Mouse (Mus musculus) midbrain, postnatal 0 days (tissue): ENCODE data around the gene Htr5b. TPM values are rescaled to one million over a fixed set of nuclear protein-coding genes. Genes with fewer than 3 reads are reported as not detected.

ENCODE experiments used
- ATAC-seq: fragments of 200-750 bp; cut with Nextera tagmentation; 2 replicates; pipeline ENCODE4 v1.8.0; 2017; ENCODE audit warnings: moderate number of reproducible peaks, mild to moderate bottlenecking, moderate TSS enrichment, moderate library complexity; ENCODE audit not compliant: low FRiP score
- DNase-seq: peaks from one replicate; pipeline ENCODE4 v3.0.0-alpha.2; 2015; ENCODE audit warnings: low spot score
- H3K27ac ChIP-seq: fragments of 300-500 bp; sonication (generic); 2 replicates; pipeline ENCODE4 v1.5.1; 2014; ENCODE audit warnings: low read depth, mild to moderate bottlenecking, low read length, mixed read lengths
- H3K27me3 ChIP-seq: fragments of 300-500 bp; sonication (generic); 2 replicates; pipeline ENCODE4 v1.6.1; 2014; ENCODE audit warnings: low read length, control low read depth, mixed read lengths; ENCODE audit not compliant: insufficient read depth
- H3K36me3 ChIP-seq: fragments of 300-500 bp; sonication (generic); 2 replicates; pipeline ENCODE4 v1.6.1; 2014; ENCODE audit warnings: low read length, control low read depth, mixed read lengths; ENCODE audit not compliant: insufficient read depth
- H3K4me1 ChIP-seq: fragments of 300-500 bp; sonication (generic); 2 replicates; pipeline ENCODE4 v1.6.1; 2014; ENCODE audit warnings: mild to moderate bottlenecking, control low read depth, antibody characterized with exemption, low read length, mixed read lengths; ENCODE audit not compliant: insufficient read depth
- H3K4me2 ChIP-seq: fragments of 300-500 bp; sonication (generic); 2 replicates; pipeline ENCODE4 v1.6.1; 2014; ENCODE audit warnings: low read depth, mild to moderate bottlenecking, low read length, mixed read lengths; ENCODE audit not compliant: poor library complexity, severe bottlenecking
- H3K4me3 ChIP-seq: fragments of 300-500 bp; sonication (generic); 2 replicates; pipeline ENCODE4 v1.5.1; 2014; ENCODE audit warnings: low read depth, mild to moderate bottlenecking, low read length, moderate library complexity
- H3K9ac ChIP-seq: fragments of 300-500 bp; sonication (generic); replicated peaks from 2 replicates; pipeline ENCODE4 v1.6.1; 2014; ENCODE audit warnings: mild to moderate bottlenecking, low read length, moderate library complexity, mixed read lengths; ENCODE audit not compliant: poor library complexity, severe bottlenecking
- H3K9me3 ChIP-seq: fragments of 300-500 bp; sonication (generic); 2 replicates; pipeline ENCODE4 v1.6.1; 2016; ENCODE audit warnings: low read length, control low read depth
- CTCF ChIP-seq: IDR thresholded peaks from 2 replicates; pipeline ENCODE4 v1.5.1; 2016; ENCODE audit warnings: antibody characterized with exemption, mild to moderate bottlenecking
- WGBS: fragments of 180-500 bp; shearing (Covaris S2); extraction: QIAGEN DNeasy Blood & Tissue Kit; methylation state at CpG from one replicate; pipeline ENCODE4 v1.1.7; 2014; 5-methylcytosine and 5-hydroxymethylcytosine counted together
- polyA plus RNA-seq: library from polyadenylated mRNA; unstranded; fragments of >200 nt; fragmentation: Nextera tagmentation; extraction: Ambion mirVana; gene quantifications from 2 replicates; pipeline ENCODE4 v1.2.1, GENCODE M21; 2015
- total RNA-seq: library from RNA; depleted of rRNA; stranded (reverse); fragments of >200 nt; gene quantifications from 2 replicates; pipeline ENCODE4 v1.2.3, GENCODE M21; 2014

Htr5b gene
- total and polyA plus RNA-seq, 2 experiments from 2014 or later = 2.7 to 3.1 TPM

GRCm38 (mm10) chr1:121479403-121479802 is 48.9 kb downstream of the Htr5b start:
- WGBS = 91% methylated on average over 5 of the region's 5 CpGs
- H3K9me3 ChIP-seq = no peaks in the 10 kb centered on the region
- peaks cover 66% of the 10 kb centered on the region for H3K36me3 ChIP-seq
- H3K4me2 ChIP-seq = no peak overlapping the region
- DNase-seq (no peak), ATAC-seq (no peak)
- TF ChIP-seq CTCF = no peak
- H3K4me3 ChIP-seq = no peak overlapping the region
- H3K4me1 ChIP-seq = no peaks in the 10 kb centered on the region
- no peaks in the 10 kb centered on the region for H3K27me3 ChIP-seq
- no peak overlapping the region for H3K27ac ChIP-seq
- no peak overlapping the region for H3K9ac ChIP-seq

- H3K4me2 ChIP-seq = no peak overlapping the region
- H3K27ac ChIP-seq = no peak overlapping the region
- peaks cover 66% of the 10 kb centered on the region for H3K36me3 ChIP-seq
- WGBS = 84% methylated on average over 12 of the region's 12 CpGs
- ATAC-seq (no peak), DNase-seq (peak; percentile 28)
- no peak overlapping the region for H3K9ac ChIP-seq
- TF ChIP-seq CTCF = no peak
- H3K4me1 ChIP-seq = no peaks in the 10 kb centered on the region
- no peaks in the 10 kb centered on the region for H3K27me3 ChIP-seq
- no peak overlapping the region for H3K4me3 ChIP-seq
- no peaks in the 10 kb centered on the region for H3K9me3 ChIP-seq
These were observed 49.8 kb downstream of the Htr5b start for GRCm38 (mm10) chr1:121478284-121478980.

- Histone ChIP-seq H3K9me3 (no peaks in the 10 kb centered on the region), H3K27me3 (no peaks in the 10 kb centered on the region), H3K4me2 (no peak overlapping the region), H3K4me1 (no peaks in the 10 kb centered on the region), H3K4me3 (no peak overlapping the region), H3K27ac (no peak overlapping the region), H3K9ac (no peak overlapping the region), H3K36me3 (peaks cover 61% of the 10 kb centered on the region)
- TF ChIP-seq CTCF = no peak
- DNase-seq (no peak), ATAC-seq (no peak)
- 96% methylated on average over 5 of the region's 5 CpGs for WGBS
These were observed 50.5 kb downstream of the Htr5b start for GRCm38 (mm10) chr1:121477716-121478115.

- WGBS = 64% methylated on average over 5 of the region's 5 CpGs
- DNase-seq = no peak
- no peaks in the 10 kb centered on the region for H3K9me3 ChIP-seq
These were observed 56.8 kb downstream of the Htr5b start for GRCm38 (mm10) chr1:121471503-121471902.

GRCm38 (mm10) chr1:121468271-121468670 is 60.0 kb downstream of the Htr5b start:
- H3K27me3 ChIP-seq = no peaks in the 10 kb centered on the region
- peaks cover 27% of the 10 kb centered on the region for H3K36me3 ChIP-seq
- no peak overlapping the region for H3K27ac ChIP-seq
- H3K4me1 ChIP-seq = no peaks in the 10 kb centered on the region
- ATAC-seq = no peak
- no peak overlapping the region for H3K9ac ChIP-seq
- H3K9me3 ChIP-seq = no peaks in the 10 kb centered on the region
- DNase-seq = no peak
- TF ChIP-seq CTCF = no peak
- WGBS = 84% methylated on average over 2 of the region's 2 CpGs
- no peak overlapping the region for H3K4me2 ChIP-seq
- no peak overlapping the region for H3K4me3 ChIP-seq

More at GRCm38 (mm10) chr1:121471503-121471902, 56.8 kb downstream of the Htr5b start:
- H3K4me1 ChIP-seq = no peaks in the 10 kb centered on the region
- H3K4me2 ChIP-seq = no peak overlapping the region
- no peak overlapping the region for H3K27ac ChIP-seq
- H3K9ac ChIP-seq = no peak overlapping the region
- no peak for TF ChIP-seq CTCF
- ATAC-seq = no peak
- H3K4me3 ChIP-seq = no peak overlapping the region
- peaks cover 26% of the 10 kb centered on the region for H3K36me3 ChIP-seq
- H3K27me3 ChIP-seq = no peaks in the 10 kb centered on the region

GRCm38 (mm10) chr1:121466276-121466675 is 62.0 kb downstream of the Htr5b start:
- DNase-seq (no peak), ATAC-seq (no peak)
- WGBS = 90% methylated on average over 3 of the region's 3 CpGs
- Histone ChIP-seq H3K36me3 (peaks cover 47% of the 10 kb centered on the region), H3K9ac (no peak overlapping the region), H3K4me1 (no peaks in the 10 kb centered on the region), H3K4me3 (no peak overlapping the region), H3K9me3 (no peaks in the 10 kb centered on the region), H3K4me2 (no peak overlapping the region), H3K27ac (no peak overlapping the region), H3K27me3 (no peaks in the 10 kb centered on the region)
- no peak for TF ChIP-seq CTCF
